Mouse (Mus musculus): Measurements from ENCODE around the gene Nectin1. TPM values are rescaled to one million over a fixed set of nuclear protein-coding genes. Genes with fewer than 3 reads are reported as not detected.
A peak's percentile ranks its signal among the peaks of the same experiment; 100 is the strongest.

The Nectin1 gene
- polyA plus RNA-seq, 1 experiment from 2014 or later = 1.0 TPM

DNA sequence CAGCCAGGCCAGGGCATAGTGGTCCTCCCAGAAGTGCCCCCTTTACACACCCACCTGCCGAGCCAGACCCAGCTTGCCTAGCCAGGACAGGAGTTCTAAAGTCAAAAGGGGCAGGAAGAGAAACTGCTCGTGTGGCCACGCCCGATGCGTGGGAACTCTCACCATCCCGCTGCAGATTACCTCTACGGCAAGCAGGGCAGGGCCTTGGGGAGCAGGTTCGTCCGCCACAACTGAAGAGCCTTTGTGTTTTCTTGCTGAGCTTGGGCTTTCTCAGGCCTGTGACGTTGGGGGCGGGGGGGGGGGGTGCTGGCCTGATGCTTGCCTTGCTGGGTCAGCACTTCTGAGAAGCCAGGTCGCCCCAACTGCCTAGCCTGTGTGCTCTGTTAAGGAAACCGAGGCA lies 41.1 kb downstream of the Nectin1 start:
- 77% methylated on average over 13 of the region's 13 CpGs for WGBS

DNA sequence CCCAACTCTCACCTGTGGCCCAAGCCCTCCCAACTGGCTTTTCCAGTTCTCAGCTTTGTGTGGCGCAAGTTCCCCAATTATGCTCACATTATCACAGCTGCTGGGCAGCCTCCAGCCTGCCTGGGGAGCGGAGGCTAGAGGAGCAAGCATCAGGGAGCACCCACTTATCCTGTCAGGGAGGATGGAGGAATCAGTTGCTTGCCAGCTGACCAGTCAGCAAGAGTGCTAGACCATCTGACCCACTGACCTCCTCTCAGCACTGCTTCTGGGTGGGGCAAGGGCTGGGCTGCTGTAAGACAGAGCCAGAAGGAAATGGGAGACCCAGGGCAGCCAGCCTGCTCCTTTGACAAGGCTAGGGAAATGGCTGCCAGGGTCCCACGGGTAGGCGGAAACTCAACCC lies 43.8 kb downstream of the Nectin1 start:
- no peak overlapping the region for H3K27ac ChIP-seq
- no peaks in the 10 kb centered on the region for H3K9me3 ChIP-seq (replicated peaks)
- H3K9ac ChIP-seq = no peak overlapping the region
- no peak for ATAC-seq (replicated peaks; ENCODE audit: insufficient number of reproducible peaks, insufficient read depth, low FRiP score, low read depth)
- WGBS = 57% methylated on average over 4 of the region's 4 CpGs
- H3K4me3 ChIP-seq = no peak overlapping the region
- H3K4me1 ChIP-seq (replicated peaks) = peaks cover 15% of the 10 kb centered on the region
- H3K4me2 ChIP-seq = no peak overlapping the region
- H3K27me3 ChIP-seq = no peaks in the 10 kb centered on the region; the same call in 1 of the 2 replicates
- H3K36me3 ChIP-seq = no peaks in the 10 kb centered on the region

More for the DNA sequence above, 41.1 kb downstream of the Nectin1 start:
- Histone ChIP-seq H3K9ac (no peak overlapping the region), H3K4me1 (replicated peaks) (peaks cover 15% of the 10 kb centered on the region), H3K4me3 (no peak overlapping the region), H3K36me3 (no peaks in the 10 kb centered on the region), H3K27ac (no peak overlapping the region), H3K27me3 (no peaks in the 10 kb centered on the region; the same call in 1 of the 2 replicates), H3K4me2 (no peak overlapping the region), H3K9me3 (replicated peaks) (no peaks in the 10 kb centered on the region)
- no peak for ATAC-seq (replicated peaks; ENCODE audit: insufficient number of reproducible peaks, insufficient read depth, low FRiP score, low read depth)

DNA sequence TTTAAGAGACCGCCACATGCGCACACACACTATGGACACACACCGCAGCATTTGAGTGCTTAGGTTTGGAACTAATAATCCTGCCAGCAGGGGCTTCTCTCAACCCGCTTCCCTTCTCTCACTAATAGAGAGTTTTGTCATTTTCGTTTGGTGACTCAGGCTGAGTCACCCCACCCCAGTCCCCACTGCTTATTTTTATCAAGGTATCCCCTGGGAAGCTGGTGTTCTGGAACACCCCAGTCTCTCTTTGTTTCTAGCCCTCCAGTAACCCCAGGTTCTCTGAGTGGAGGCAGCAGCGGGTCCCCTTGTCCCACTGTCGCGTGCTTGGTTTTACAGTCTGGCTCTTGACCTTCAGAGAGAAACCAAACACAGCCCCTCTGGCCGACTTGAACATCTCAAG lies 48.9 kb downstream of the Nectin1 start:
- no peak for ATAC-seq (replicated peaks; ENCODE audit: insufficient number of reproducible peaks, insufficient read depth, low FRiP score, low read depth)
- Histone ChIP-seq H3K4me1 (replicated peaks) (peaks cover 7% of the 10 kb centered on the region), H3K4me3 (no peak overlapping the region), H3K9me3 (replicated peaks) (no peaks in the 10 kb centered on the region), H3K27ac (no peak overlapping the region), H3K9ac (no peak overlapping the region), H3K27me3 (no peaks in the 10 kb centered on the region), H3K4me2 (no peak overlapping the region), H3K36me3 (no peaks in the 10 kb centered on the region)
- 82% methylated on average over 9 of the region's 9 CpGs for WGBS

DNA sequence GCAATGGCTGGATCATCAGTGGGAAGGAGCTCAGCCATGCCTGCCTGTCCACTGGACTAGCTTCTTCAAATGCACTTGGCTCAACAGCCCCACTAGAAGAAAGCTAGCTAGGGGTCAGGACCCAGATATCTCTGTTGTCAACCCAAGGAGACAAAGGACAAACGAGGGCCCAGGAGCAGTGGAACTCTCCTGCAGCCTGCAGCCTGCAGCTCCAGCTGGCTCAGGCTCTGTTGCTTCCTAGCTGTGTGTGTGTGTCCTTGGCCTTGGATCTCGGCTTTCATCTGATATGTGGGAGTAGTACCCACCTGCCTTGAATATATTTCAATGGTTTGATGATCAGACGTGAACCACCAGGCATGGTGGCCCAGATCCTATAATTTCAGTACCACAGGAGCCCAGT lies 49.6 kb downstream of the Nectin1 start:
- no peak for ATAC-seq (replicated peaks; ENCODE audit: insufficient number of reproducible peaks, insufficient read depth, low FRiP score, low read depth)
- no peak overlapping the region for H3K27ac ChIP-seq
- no peak overlapping the region for H3K9ac ChIP-seq
- no peaks in the 10 kb centered on the region for H3K36me3 ChIP-seq
- peaks cover 6% of the 10 kb centered on the region for H3K4me1 ChIP-seq (replicated peaks)
- no peaks in the 10 kb centered on the region for H3K9me3 ChIP-seq (replicated peaks)
- no peak overlapping the region for H3K4me2 ChIP-seq
- H3K27me3 ChIP-seq = no peaks in the 10 kb centered on the region
- 55% methylated on average over 3 of the region's 3 CpGs for WGBS
- no peak overlapping the region for H3K4me3 ChIP-seq

DNA sequence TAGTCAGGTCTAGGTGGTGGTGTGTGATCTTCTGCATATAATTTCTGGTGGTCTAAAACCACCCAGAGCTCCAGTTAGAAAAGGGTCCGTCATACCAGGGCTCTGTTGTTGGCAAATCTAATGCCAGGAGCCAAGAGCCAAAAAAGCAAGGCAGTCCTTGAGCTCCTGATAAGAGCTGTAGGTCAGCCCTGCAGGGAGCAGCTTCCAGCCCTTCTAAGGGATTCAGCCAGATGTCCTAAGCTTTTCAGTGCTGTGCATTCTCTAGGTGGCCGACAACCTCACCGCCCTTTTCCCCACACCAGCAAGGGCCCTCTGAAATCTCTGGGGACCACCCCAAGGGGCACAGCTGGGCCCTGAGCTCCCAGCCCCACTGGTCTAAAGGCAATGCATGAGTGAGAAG lies 52.2 kb downstream of the Nectin1 start:
- WGBS = 45% methylated on average over 3 of the region's 3 CpGs
- H3K4me1 ChIP-seq (replicated peaks) = peaks cover 6% of the 10 kb centered on the region
- no peaks in the 10 kb centered on the region for H3K9me3 ChIP-seq (replicated peaks)
- no peak for ATAC-seq (replicated peaks; ENCODE audit: insufficient number of reproducible peaks, insufficient read depth, low FRiP score, low read depth)
- no peak overlapping the region for H3K4me2 ChIP-seq
- no peak overlapping the region for H3K27ac ChIP-seq
- H3K9ac ChIP-seq = no peak overlapping the region
- no peak overlapping the region for H3K4me3 ChIP-seq
- no peaks in the 10 kb centered on the region for H3K27me3 ChIP-seq
- H3K36me3 ChIP-seq = no peaks in the 10 kb centered on the region

DNA sequence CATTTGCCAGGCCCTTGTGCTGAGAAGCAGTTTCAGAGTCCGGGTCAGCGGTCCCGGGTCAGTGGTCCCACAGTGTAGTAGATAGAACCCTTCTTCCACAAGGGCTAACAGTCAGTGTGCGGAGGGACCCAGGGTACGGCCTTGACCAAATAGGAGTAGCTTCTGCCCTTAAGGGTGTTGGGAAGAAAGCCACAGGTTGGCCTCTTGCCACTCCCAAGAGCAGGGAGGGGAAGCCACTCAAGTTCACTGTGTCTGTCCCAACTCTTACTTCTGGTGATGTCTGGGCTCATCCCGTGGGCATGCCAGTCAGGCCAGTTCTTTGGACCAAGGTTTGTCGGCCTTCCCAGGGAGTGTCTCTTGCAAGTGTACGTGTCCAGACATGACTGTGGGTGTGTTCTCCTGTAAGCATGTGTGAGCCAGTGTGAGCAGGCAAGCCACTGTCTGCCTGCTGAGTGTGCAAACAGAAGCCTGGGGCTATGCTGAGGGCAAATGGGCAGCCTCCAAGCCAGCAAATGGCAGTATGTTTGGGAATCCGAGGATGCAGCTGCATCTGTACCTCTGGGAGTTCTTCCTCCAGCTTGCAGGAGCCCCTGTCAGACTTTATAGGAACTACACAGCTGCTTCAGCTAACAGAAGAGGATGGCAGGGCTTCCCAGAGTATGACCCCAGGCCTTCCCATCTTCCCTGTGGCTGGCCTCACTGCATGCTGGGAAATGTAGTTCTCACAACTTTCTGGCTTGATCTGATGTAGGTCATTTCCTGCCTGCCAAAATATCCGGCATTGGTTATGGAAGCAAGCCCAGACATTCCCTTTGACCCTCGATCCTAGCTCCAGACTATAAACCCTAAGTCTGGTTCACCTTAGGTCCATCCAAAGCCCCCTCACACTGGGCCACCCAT lies 53.3 kb downstream of the Nectin1 start:
- Histone ChIP-seq H3K9me3 (replicated peaks) (no peaks in the 10 kb centered on the region), H3K4me2 (no peak overlapping the region), H3K9ac (no peak overlapping the region), H3K4me3 (no peak overlapping the region), H3K27me3 (no peaks in the 10 kb centered on the region), H3K27ac (no peak overlapping the region), H3K36me3 (no peaks in the 10 kb centered on the region), H3K4me1 (replicated peaks) (peaks cover 6% of the 10 kb centered on the region)
- WGBS = 78% methylated on average over 11 of the region's 11 CpGs
- no peak for ATAC-seq (replicated peaks; ENCODE audit: insufficient number of reproducible peaks, insufficient read depth, low FRiP score, low read depth)

DNA sequence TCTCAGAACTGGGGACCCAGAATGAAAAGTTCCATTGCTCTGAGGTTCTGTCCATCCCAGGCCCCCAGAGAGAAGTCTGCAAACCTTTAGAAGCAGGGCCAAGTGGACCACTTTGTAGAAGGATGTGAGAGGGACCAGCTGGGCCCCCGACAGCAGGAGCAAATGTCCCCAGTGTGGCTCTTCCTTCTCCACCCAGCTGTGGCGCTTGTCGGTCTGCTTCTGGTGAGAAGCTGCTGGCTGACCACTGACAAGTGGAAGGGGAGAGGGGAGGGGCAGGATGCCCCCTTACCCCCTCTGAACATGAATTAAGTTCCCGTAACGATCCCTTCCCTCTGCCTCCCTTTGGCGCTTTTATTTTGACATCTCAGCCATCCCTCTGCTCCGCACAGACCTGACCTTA lies 54.0 kb downstream of the Nectin1 start:
- H3K27me3 ChIP-seq = no peaks in the 10 kb centered on the region
- WGBS = 66% methylated on average over 7 of the region's 7 CpGs
- no peaks in the 10 kb centered on the region for H3K36me3 ChIP-seq
- H3K4me3 ChIP-seq = no peak overlapping the region
- no peak overlapping the region for H3K9ac ChIP-seq
- no peak overlapping the region for H3K27ac ChIP-seq
- no peak overlapping the region for H3K4me2 ChIP-seq
- H3K4me1 ChIP-seq (replicated peaks) = peaks cover 6% of the 10 kb centered on the region
- no peak for ATAC-seq (replicated peaks; ENCODE audit: insufficient number of reproducible peaks, insufficient read depth, low FRiP score, low read depth)
- H3K9me3 ChIP-seq (replicated peaks) = no peaks in the 10 kb centered on the region

DNA sequence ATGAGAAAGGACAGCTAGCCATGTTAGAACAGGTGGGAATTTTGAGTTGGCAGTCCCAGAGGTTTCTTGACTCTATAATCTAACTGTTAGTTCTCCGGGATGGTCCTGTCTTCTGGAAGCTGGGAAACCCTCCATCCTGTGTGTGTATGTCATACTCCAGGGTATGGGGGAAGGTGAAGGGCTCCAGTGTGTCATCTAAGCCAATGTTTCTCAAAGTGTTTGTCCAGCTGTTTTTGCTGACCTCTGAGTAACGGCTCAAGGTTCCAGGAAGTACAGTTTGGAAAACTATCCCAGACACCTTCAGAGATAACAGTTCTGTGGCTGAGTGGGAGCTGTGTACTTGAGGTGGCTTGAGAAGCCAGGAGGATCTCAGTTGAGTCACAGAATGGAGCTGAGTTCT lies 56.7 kb downstream of the Nectin1 start:
- no peak overlapping the region for H3K27ac ChIP-seq
- no peak overlapping the region for H3K9ac ChIP-seq
- no peaks in the 10 kb centered on the region for H3K9me3 ChIP-seq (replicated peaks)
- 59% methylated on average over 2 of the region's 2 CpGs for WGBS
- H3K27me3 ChIP-seq = no peaks in the 10 kb centered on the region
- H3K4me1 ChIP-seq (replicated peaks) = peaks cover 10% of the 10 kb centered on the region
- no peaks in the 10 kb centered on the region for H3K36me3 ChIP-seq
- ATAC-seq (replicated peaks; ENCODE audit: insufficient number of reproducible peaks, insufficient read depth, low FRiP score, low read depth) = no peak
- no peak overlapping the region for H3K4me3 ChIP-seq
- H3K4me2 ChIP-seq = no peak overlapping the region

DNA sequence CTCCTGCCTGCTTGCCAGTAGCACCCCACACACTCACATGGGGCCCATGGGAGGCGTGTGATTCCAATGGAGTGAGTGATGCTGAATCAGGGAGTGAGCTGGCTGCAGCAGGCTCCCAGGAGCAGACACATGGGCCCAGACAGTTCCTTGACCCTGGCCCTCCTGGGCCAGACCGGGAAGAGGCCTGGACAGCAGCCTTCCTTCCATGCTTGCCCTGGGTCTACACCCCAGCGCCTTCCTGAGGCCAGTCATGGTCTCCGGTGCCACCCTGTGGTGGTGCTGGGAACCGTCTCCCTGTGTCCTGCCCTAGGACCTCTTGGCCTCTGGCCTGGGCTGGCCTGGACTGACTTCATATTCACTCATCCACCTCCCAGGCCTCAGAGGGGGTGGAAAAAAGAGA lies 58.1 kb downstream of the Nectin1 start:
- no peaks in the 10 kb centered on the region for H3K27me3 ChIP-seq
- H3K4me3 ChIP-seq = no peak overlapping the region
- 0 out of 2 replicates have a peak, but pooled peaks have one; percentile 23 for ATAC-seq (replicated peaks; ENCODE audit: insufficient number of reproducible peaks, insufficient read depth, low FRiP score, low read depth)
- H3K9ac ChIP-seq = no peak overlapping the region
- H3K4me1 ChIP-seq (replicated peaks) = peaks cover 4% of the 10 kb centered on the region; the same call in 1 of the 2 replicates
- no peak overlapping the region for H3K27ac ChIP-seq
- 28% methylated on average over 5 of the region's 5 CpGs for WGBS
- H3K4me2 ChIP-seq = no peak overlapping the region
- H3K36me3 ChIP-seq = no peaks in the 10 kb centered on the region
- no peaks in the 10 kb centered on the region for H3K9me3 ChIP-seq (replicated peaks)

DNA sequence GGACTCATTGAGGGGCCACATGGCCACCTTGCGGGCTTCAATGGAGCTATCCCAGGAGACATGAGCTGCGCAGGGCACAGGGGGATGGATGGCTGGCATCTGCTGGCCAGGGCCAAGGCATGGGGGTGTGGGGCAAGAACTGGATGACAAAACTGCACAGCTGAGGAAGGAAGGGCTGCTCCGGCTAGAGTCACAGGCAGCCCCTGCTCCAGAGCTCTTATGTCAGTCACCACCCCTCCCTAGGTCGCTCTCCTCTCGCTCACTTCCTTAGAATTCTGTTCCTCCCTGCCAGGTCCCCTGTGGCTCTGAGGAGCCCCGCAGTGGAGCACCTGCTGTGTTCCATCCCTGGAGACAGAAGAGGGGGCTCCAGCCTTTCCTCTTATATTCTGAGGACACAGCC lies 63.8 kb downstream of the Nectin1 start:
- H3K4me3 ChIP-seq = no peak overlapping the region
- H3K27me3 ChIP-seq = peaks cover 5% of the 10 kb centered on the region; the same call in 1 of the 2 replicates
- H3K4me2 ChIP-seq = no peak overlapping the region
- 34% methylated on average over 6 of the region's 6 CpGs for whole genome bisulfite sequencing
- H3K27ac ChIP-seq = no peak overlapping the region
- H3K9ac ChIP-seq = no peak overlapping the region
- H3K36me3 ChIP-seq = no peaks in the 10 kb centered on the region
- no peak for ATAC-seq (replicated peaks; ENCODE audit: insufficient number of reproducible peaks, insufficient read depth, low FRiP score, low read depth)
- H3K4me1 ChIP-seq (replicated peaks) = peaks cover 6% of the 10 kb centered on the region; the same call in 1 of the 2 replicates
- H3K9me3 ChIP-seq (replicated peaks) = no peaks in the 10 kb centered on the region

DNA sequence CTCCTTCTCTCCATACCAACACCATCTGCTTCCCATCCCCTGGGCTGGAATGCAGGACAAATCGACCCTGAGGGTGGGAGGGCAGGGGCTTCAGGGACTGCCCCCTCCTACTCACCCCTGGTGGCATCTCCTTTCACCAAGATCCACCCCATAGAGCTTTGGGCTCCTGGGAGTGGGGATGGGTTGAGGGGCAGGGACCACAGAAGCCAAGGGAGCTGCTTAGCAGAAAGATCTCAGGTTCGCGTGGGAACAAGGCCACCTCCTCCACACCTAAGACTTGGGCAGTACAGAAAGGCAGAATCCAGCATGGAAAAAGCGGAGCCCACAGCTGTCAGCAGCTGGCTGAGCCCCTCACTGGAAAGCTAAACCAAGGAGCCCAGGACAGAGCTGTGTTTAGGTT lies 64.3 kb downstream of the Nectin1 start:
- no peak overlapping the region for H3K4me2 ChIP-seq
- H3K9me3 ChIP-seq (replicated peaks) = no peaks in the 10 kb centered on the region
- peaks cover 6% of the 10 kb centered on the region; the same call in 1 of the 2 replicates for H3K4me1 ChIP-seq (replicated peaks)
- 27% methylated on average over 3 of the region's 4 CpGs for WGBS
- H3K27me3 ChIP-seq = peaks cover 5% of the 10 kb centered on the region; the same call in 1 of the 2 replicates
- no peak overlapping the region for H3K4me3 ChIP-seq
- no peak overlapping the region for H3K27ac ChIP-seq
- no peak for ATAC-seq (replicated peaks; ENCODE audit: insufficient number of reproducible peaks, insufficient read depth, low FRiP score, low read depth)
- H3K9ac ChIP-seq = no peak overlapping the region
- H3K36me3 ChIP-seq = no peaks in the 10 kb centered on the region

DNA sequence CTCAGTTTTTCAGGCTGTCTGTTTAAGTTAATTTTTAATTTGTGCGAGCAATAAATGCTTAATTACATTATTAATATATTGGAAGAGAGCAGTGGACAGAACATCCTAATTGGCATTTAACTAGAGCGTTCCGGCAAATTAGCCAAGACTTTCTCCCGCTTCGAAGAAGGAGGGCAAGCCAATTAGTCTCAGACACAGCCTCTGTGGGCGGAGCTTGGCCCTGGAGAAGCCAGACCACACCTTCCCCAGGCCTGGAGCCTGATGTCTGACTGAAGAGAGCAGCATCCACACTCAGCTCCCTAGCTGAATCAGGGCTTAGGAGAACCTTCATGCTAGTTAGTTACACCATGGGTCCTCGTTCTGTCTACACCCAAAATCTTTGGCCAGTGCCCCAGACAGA lies 64.8 kb downstream of the Nectin1 start:
- WGBS = 33% methylated on average over 7 of the region's 7 CpGs

More for the DNA sequence above, 64.8 kb downstream of the Nectin1 start:
- no peak overlapping the region for H3K4me3 ChIP-seq
- no peak overlapping the region for H3K27ac ChIP-seq
- no peaks in the 10 kb centered on the region for H3K36me3 ChIP-seq
- ATAC-seq (replicated peaks; ENCODE audit: insufficient number of reproducible peaks, insufficient read depth, low FRiP score, low read depth) = no peak
- H3K9ac ChIP-seq = no peak overlapping the region
- H3K4me1 ChIP-seq (replicated peaks) = peaks cover 6% of the 10 kb centered on the region; the same call in 1 of the 2 replicates
- no peaks in the 10 kb centered on the region for H3K9me3 ChIP-seq (replicated peaks)
- no peak overlapping the region for H3K4me2 ChIP-seq
- peaks cover 5% of the 10 kb centered on the region; the same call in 1 of the 2 replicates for H3K27me3 ChIP-seq

All from heart, embryonic 15.5 days (tissue).